Mouse (Mus musculus) heart, adult 8-10 months (tissue): ENCODE results near the gene Col2a1. TPM values are rescaled to one million over a fixed set of nuclear protein-coding genes. Genes with fewer than 3 reads are reported as not detected.

ENCODE experiments used
- DNase-seq: peaks from one replicate; pipeline ENCODE4 v3.0.0; 2022; ENCODE audit warnings: low spot score
- total RNA-seq, 4 experiments: library from RNA; stranded (reverse); gene quantifications; 2 replicates each; pipeline ENCODE4 v1.2.4; 2022

Gene Col2a1
- under 1 TPM in 2 of 4 experiments, not detected in 2; 0.06 to 0.19 TPM for total RNA-seq

DNA sequence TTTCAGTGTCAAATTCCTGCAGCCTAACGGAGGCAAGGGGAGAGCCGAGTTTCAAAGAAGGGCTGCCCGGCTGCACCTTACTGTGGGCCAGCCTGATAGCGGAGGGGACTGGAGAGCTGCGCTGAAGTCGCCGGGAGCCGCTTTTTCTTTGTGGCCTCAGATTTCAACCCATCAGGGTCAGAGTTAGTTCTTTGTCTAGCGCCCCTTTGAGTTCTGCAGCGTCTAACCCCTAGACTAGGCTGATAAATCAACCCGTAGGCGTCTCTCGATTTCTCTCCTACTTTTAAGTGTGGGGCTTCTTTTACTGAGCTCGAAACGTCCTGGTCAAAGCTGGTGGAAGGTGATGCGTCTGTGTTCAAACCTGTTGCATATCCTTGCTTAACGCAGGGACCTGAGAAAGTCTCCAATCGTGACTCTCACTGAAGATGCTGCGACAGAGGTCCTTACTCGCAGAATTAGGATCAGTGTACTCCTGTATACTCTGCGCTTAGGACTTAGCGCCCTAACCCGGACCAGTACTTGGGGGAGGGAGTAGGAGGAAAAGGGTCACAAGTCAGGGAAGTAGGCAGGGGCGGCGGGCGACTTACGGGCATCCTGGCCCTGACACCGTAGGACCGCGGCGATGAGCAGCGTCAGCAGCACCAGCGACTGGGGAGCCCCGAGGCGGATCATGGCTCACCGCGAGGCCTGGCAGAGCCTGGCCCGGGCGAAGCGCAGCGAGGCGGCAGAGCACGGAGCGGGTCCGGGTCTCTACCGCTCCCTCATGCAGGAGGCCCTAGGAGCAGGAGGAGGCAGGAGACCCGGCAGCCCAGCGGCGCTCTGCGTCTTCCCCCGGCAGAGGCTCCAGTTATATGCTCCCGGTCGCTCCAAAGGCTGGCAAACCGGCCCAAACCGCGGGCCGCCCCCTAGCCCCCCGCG is at the start of gene Col2a1:
TSS of gene Col2a1 (minus strand) at position 874 of the 918 bp plus-strand sequence.
- DNase-seq, result no peak

DNA sequence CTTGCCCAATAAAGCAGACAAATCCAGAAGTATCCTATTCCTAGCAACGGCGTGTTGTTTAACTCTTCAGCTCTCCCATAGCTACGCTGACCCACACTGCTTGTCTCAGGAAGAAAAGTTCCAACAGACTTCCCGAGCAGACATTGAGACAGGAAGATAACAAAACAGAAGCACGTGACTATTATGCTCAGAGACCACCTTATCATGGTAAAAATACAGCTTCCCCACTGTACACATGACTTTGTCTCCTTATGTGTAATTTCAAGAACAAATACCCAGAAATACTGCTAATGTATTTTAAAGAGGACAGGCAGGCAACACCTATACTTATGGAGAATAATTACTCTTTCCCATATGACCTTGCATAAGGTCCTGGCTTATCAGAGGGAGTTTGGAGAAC is 47.2 kb upstream of the Col2a1 start:
- no peak for DNase-seq

DNA sequence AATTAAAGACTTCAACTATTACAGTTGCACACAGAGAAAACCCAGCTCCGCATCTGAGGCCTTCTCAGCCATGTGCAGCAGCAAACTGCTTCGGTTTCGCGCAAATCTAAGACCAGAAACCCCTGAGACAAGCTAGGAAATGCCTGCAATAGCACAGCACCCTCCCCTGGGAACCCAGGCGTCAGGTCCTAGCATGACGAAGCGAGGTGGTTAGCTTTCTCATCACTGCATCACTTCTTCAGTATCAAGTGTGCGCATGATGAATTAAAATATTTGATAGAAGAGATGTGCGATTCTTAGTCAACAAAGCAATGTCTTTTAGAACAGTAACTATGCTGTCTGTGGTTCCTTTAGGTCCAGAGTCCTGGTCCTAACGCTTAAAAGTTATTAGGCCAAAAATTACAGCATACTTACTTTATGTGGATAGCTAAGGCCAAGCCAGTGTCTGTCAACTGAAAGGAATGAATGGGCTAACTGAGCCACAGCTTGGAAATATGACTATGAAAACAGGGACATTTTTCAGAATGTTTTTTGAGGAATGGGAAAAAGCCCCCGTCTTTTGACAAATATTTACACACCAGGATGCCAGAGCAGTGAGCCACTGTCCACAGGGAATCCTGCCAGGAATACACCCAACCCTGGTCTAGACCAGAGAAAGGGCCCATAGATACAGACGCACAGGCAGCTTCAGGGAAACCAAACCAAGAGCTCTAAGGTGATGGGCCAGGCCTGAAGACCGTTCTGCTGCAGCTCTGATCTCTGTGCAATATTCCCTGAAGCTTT is 44.6 kb upstream of the Col2a1 start:
- no peak for DNase-seq

DNA sequence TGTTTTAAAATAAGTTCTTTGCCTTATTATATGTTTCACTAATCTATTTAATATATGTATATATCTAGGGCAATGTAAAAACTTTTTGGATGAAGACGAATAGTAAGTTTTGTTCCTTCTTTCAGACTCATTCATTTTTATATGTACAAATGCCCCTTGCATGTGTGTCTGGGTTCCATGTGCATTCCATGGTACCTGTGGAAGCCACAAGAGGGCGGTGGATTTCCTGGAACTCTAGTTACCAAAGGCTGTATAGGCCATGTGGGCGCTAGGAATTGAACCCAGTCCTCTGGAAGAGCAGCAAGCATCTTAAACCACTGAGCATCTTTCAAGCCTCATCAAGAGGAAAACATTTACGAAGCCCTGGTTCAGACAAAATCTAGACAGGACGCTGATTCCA is 39.9 kb upstream of the Col2a1 start:
- DNase-seq, result no peak

DNA sequence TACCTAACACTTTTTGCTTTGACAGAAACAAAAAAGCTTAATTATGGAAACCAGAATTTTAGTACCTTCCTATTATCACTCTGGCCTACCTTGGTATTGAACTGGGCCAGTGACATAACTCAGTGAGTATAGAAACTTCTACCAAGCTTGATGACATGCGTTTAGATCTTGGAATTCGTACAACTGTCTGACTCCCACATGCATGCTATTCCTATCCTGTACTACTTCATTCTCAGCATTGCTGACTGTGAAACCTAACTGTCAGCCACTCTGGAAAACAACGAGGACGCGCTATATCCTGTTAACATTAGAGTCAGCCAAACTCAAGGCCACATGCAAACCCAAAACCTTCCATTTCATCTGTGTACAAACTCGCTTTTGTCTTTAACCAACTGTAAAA is 39.5 kb upstream of the Col2a1 start:
- DNase-seq, result no peak

DNA sequence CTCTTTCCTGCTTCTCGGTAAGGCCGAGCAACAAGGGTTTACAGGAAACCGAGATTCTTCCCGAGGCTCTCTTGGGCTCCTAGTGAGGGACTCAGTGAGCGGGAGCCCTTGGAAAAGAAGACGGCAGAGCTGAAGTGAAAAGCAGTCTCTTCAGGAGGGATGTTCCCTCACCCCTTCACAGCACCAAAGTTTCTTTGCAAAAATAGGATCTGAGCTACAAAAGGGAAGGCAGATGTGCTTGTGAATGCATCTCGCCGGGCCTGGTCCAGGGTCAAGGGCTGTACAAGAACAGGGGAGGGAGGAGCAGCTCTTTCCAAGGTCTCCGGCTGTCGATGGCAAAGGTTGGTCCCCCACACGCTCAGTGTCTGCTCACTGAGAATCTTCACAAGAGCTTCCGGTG is 38.0 kb upstream of the Col2a1 start:
- DNase-seq, result no peak

DNA sequence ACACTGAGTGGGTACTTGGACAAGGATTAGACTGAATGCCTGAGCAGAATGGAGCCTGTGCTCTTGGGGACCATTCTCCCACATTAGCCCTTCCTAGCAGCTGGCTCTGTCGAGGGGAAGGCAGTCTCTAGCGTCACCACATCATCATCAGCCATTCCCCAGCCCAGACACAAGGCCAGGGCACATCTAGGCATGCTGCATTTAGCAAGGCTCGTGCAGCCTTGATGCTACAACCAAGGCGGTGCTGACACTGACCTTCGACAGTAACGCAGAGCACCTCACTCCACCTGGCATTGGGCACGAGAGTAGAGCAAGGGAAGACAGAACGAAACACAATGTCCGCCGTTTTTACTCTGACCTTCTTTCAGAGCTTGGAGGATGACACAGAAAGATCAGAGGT is 35.2 kb upstream of the Col2a1 start:
- DNase-seq, result no peak

DNA sequence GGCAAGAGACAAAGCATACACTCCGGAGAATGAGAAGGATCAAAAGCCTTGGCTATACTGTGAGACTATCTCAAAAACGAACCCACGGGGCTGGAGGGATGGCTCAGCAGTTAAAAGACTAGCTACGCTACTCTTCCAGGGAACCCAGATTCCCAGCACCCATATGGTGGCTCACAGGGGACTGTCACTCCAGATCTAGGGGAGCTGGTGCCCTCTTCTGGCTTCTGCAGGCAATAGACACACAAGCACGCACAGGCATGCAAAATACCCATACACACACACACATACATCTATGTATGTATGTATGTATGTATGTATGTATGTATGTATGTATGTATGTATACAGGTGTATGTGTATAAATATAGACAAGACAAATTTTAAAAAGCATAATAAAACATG is 32.1 kb upstream of the Col2a1 start:
- no peak for DNase-seq

DNA sequence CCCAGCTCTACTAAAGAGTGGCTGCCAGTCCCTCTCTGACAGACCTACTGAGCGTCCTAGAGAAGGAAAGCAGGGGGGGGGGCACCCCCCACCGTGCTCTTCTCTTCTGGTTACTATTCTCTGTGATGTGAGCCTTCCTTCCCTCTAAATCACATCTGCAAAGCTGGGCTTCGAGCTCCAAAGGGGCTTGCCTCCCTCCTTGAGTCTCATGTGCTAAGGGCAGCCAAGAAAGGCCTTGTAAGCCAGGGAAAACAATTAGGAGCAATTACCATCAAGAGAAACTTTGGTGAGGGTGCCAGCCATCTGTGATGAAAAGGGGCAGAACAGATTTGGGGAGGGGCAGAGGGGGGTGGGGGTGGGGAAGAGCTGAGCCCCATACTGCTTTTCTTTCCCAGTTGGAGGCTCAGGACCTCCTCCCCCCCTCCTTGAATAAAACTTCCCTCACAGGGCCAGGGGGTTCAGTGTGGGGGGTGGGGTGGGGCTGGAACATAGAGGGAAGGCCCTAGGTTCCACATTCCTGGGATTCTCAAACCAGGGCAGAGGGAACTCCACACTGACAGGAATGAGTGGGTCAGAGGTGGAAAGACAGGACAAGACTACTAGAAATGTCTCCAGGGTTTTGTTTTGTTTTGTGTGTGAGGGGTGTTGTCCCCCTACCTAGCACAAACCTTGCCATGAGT is 30.7 kb upstream of the Col2a1 start:
- no peak for DNase-seq

DNA sequence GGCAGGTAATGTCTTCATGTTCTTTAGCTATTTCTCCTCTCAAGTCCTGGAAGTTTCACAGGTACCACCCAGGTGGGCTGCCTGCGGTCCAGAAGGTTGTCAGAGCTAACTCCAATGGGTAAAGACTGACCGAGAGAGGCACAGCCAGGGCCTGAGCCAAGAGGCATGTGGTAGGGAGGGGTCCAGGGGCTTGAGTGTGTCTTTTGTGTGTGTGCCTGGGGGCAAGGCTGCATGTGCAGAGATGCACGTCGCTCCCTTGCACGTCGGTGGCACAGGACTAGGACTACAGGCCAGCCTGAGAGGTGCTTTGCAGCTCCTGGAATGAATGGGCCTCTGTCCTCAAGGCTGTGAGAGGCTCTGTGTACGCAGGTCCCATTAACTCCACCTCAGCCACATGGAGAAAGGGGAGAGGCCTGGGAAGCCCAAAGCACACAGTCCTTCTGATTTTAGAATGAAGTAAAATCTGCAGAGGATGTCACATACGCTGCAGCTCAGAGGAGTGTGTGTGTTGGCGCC is 28.8 kb upstream of the Col2a1 start:
- DNase-seq, result no peak

DNA sequence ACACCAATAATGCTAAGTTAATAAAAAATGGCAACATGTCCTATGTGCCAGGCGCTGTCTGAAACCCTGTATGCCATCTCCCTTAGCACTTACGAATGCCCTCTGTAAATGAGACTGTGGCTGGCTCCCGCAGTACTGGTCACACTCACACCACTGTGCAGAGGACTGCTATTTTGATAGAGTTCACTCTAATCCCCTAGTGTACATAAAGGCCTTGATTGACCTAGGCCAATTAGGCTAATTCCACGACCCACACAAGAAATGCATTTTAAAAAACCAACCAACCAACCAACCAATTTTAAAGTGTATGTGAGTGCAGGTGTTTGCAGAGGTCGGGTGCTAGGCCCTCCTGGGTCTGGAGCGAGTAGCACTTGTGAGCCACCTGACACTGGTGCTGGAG is 25.3 kb upstream of the Col2a1 start:
- DNase-seq, result no peak

DNA sequence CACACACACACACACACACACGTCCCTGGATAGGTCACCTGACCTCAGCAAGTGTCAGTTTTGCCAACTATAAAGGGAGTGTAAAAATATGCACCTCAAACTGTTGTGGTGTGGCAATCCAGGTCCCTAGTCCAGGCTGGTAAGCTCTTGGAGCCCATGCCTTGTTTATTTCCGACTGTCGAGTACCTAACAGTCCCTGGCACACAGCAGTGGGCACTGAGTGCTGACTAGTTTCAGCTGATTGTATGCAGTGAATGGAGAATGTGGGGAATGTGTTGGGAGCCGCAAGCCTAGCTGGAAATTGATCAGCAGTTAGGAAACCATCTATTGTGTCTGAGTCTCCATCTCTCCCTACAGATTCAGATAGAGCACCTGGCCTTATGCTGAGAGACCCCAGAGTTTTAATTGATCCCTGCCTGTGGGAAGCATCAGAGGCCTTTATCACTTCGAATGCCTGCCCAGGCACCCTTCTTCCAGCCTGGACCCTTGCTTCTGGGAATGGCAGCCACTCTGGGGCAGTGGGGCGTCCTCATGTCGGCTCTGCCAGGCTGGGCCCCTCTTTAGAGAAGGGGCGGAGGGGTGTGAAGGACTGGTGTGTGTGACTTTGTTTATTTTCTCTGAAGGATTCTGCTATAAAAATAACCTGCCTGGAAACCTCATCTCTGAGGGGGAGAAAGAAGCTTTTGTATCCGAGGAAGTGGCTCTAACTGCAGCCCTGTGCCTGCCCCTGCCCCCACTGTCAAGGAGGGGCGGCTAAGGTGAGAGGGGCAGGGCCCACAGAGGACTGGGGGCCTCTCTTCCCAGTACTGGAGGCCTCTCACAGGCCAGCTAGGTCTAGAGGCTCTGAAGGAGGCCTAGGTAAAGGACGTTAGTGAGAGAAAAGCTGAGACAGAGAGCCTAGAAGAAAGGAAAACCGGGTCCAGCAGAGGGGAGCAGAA is 22.7 kb upstream of the Col2a1 start:
- DNase-seq, result no peak

DNA sequence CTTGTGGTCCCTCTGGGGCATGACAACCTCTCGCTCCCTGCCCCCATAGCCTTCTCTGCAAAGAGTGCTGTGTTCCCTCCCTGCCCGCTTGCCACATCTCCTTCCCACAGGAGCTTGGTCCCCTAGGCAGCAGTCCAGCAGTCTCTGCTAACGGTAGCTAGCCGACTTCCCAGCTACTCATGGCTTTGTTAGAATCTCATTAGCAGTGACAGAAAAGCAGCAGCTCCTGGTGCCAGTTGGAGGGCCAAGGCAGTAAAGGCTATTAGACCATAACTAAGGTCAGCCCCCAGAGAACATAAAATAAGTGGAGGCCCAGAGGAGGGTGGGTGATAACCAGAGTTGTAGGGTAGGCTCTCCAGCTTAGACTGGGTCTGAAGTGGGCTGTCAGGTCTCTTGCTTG is 21.1 kb upstream of the Col2a1 start:
- no peak for DNase-seq

DNA sequence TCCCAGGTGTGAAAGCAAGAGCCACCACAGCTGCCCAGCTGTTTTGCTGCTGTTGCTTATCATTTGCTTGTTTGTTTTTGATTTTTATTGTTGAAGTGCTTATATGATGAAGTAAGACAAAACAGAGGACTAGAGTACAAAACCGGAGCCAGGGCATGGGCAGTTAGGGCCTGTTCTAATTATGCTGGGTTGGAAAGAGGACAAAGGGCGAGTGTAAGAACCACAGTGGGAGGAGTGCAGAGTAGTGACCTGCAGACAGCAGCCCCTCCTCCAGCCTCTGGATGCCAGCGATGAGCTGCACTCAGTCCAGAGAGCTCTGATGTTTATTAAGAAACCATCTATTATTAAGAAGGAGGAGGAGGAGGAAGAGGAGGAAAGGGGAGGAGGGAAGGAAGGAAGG is 18.6 kb upstream of the Col2a1 start:
- no peak for DNase-seq

DNA sequence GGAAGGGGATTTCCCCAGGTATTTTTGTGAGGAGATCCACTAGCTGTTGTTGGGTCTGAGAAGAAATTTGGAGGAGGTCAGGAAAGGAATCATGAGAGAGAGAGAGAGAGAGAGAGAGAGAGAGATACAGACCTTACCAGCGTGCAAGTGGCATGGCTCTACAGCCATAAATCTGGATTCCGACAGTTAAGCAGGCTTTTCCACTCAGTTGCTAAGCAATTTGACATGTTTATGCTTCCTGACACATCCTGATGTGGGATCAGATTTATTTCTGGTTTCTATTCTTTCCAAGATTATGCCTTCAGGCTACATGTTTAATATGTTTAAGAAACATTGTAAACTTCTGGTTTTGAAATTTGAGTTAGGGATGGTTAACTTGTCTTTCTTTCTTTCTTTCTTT is 17.4 kb upstream of the Col2a1 start:
- no peak for DNase-seq

DNA sequence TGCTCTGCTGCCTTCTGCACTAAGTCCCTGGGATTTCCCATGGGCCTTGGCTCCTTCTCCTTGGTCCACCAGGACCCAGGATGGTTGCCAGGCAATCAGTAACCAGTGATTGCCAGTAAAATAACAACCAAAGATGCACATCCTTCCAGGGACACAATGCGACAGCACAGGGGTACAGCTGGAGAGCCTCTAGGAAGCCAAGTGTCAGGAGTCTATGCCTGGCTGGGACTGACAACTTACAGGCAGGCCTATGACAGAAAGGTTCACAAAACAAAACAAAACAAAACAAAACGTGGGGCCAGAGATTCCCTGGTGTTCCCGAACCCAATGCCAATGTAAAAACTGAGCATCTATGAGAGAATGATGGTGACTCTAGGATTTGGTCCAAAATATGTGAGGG is 14.6 kb upstream of the Col2a1 start:
- no peak for DNase-seq

DNA sequence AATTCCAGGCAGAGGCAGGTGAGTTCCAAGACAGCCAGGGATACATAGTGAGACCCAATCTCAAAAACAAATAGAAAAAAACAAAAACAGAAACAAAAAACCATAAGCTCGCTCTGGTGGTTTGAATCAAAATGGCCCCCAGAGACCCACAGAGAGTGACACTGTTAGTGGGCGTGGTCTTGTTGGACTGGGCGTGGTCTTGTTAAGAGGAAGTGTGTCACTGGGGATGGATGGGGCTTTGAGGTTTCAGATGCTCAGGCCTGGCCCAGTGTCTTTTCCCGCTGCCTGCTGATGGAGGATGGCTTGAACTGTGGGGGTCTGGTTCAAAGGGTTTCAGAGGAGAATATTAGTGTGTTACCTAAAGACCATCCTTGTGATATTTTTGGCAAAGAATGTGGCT is 13.4 kb upstream of the Col2a1 start:
- no peak for DNase-seq

DNA sequence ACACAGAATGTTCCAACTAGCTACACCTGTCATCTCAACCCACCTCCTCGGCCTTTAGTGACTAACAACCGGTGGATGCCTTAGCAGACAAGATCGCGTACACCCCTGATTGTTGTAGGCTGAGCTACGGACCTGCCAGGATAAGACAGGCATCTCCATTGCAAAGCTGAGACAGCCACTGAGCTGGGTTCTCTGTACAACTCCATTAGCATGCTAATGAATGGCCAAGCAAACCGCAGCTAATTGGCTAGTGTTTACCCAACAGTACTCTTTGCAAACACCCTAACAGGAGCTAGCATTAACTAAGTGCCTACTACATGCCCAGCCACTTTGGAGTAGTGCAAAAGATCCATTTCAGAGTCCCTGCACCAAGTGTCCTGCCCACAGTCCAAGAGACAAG is 8.3 kb upstream of the Col2a1 start:
- DNase-seq, result no peak

DNA sequence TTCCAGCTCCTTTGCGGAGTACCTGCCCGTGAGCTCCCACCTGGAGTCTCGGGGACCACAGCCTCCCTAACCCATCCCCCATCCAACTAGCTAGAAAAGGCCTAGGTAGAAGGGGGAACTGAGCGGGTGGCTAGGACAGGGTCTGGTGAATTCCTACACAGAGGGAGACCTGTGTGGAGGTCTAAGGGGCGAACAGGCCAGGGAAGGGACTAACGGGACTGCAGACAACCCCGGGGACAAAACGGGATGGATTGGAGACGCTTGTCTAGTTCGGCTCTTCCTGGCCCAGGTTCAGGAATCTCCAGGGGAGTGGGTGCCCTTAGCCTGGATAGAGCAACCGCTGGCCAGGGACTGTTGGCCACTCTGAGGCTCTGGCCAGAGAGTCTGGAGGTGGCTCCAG is 686 bp upstream of the Col2a1 start:
- DNase-seq, result no peak

DNA sequence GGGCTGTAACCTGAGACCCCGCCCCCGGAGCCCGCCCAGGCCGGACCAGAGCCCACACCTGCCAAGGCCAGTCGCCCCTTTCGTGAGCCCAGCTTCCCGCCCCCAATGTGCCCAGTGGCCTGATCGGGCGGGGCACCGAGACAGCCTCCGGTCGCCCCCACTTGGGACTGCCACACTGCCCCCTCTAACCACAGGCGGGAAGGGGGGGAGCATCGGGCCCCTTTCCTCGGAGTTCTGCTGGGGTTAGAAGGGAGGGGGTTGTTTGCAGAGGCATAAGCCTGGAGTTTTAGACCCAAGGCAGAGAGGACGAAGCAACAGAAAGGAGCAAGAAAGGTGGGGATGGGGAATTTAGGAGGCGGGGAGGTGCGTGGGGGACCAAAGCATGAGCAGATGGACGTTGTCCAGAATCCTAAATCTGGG is 255 bp upstream of the Col2a1 start:
- no peak for DNase-seq
